Mouse (Mus musculus) intestine, postnatal 0 days (tissue): Measurements from ENCODE around the gene Dnajb3. TPM values are rescaled to one million over a fixed set of nuclear protein-coding genes. Genes with fewer than 3 reads are reported as not detected.
A peak's percentile ranks its signal among the peaks of the same experiment; 100 is the strongest.

Experiments used
- ATAC-seq: fragments of 200-750 bp; cut with Nextera tagmentation; 2 replicates; pipeline ENCODE4 v1.8.0; 2017; ENCODE audit warnings: mild to moderate bottlenecking, moderate TSS enrichment, moderate library complexity
- H3K27ac ChIP-seq: fragments of 300-500 bp; sonication (generic); 2 replicates; pipeline ENCODE4 v1.5.1; 2014; ENCODE audit warnings: mild to moderate bottlenecking, low read depth, low read length, moderate library complexity
- H3K27me3 ChIP-seq: fragments of 300-500 bp; sonication (generic); replicated peaks from 2 replicates; pipeline ENCODE4 v1.6.1; 2014; ENCODE audit warnings: low read length, mixed read lengths; ENCODE audit not compliant: control insufficient read depth, insufficient read depth
- H3K36me3 ChIP-seq: fragments of 300-500 bp; sonication (generic); 2 replicates; pipeline ENCODE4 v1.6.1; 2014; ENCODE audit warnings: mild to moderate bottlenecking, moderate library complexity; ENCODE audit not compliant: control insufficient read depth, insufficient read depth
- H3K4me1 ChIP-seq: fragments of 300-500 bp; sonication (generic); replicated peaks from 2 replicates; pipeline ENCODE4 v1.6.1; 2014; ENCODE audit warnings: antibody characterized with exemption, low read length, mixed read lengths; ENCODE audit not compliant: control insufficient read depth, insufficient read depth
- H3K4me2 ChIP-seq: fragments of 300-500 bp; sonication (generic); replicated peaks from 2 replicates; pipeline ENCODE4 v1.6.1; 2014; ENCODE audit warnings: low read depth, mild to moderate bottlenecking, moderate library complexity
- H3K4me3 ChIP-seq: fragments of 300-500 bp; sonication (generic); 2 replicates; pipeline ENCODE4 v1.5.1; 2014; ENCODE audit warnings: low read depth, low read length
- H3K9ac ChIP-seq: fragments of 300-500 bp; sonication (generic); 2 replicates; pipeline ENCODE4 v1.6.1; 2014; ENCODE audit warnings: mild to moderate bottlenecking, low read depth, low read length
- H3K9me3 ChIP-seq: fragments of 300-500 bp; sonication (generic); 2 replicates; pipeline ENCODE4 v1.6.1; 2016; ENCODE audit warnings: mixed run types; ENCODE audit not compliant: control insufficient read depth
- CTCF ChIP-seq: sonication (generic); IDR thresholded peaks from 2 replicates; pipeline ENCODE4 v1.5.1; 2016; ENCODE audit warnings: low read depth, mild to moderate bottlenecking, control low read depth, antibody characterized with exemption, moderate library complexity
- WGBS: fragments of 180-500 bp; shearing (Covaris S2); extraction: QIAGEN DNeasy Blood & Tissue Kit; methylation state at CpG from one replicate; pipeline ENCODE4 v1.1.7; 2014; 5-methylcytosine and 5-hydroxymethylcytosine counted together
- polyA plus RNA-seq: library from polyadenylated mRNA; unstranded; fragments of >200 nt; fragmentation: Nextera tagmentation; extraction: Ambion mirVana; gene quantifications from 2 replicates; pipeline ENCODE4 v1.2.1, GENCODE M21; 2015

Dnajb3 gene
- polyA plus RNA-seq, 1 experiment from 2014 or later = 11.5 TPM

DNA sequence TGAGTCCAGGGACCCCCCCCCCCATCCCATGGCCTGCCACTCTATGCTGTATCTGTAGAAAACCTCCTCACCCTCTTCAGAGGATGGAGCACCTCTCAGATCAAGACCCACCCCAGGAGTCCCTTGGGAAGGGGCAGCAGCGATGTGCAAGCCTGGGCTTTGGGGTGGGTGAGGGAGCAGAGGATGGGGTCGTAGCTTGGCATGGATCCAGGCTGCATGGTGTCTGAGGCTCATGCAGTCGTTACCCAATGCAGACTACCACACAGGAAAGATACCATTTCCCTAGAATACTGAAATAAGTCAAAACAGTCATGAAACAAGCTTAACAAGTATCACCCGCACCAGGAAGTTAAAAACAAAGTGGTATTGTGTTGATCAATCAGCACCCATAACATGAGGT lies 43.1 kb upstream of the Dnajb3 start:
- H3K27me3 ChIP-seq = no peaks in the 10 kb centered on the region
- no peaks in the 10 kb centered on the region for H3K4me1 ChIP-seq
- no peak overlapping the region for H3K9ac ChIP-seq
- H3K4me2 ChIP-seq = no peak overlapping the region
- WGBS = 64% methylated on average over 4 of the region's 4 CpGs
- no peak overlapping the region for H3K27ac ChIP-seq
- H3K9me3 ChIP-seq = peaks cover 43% of the 10 kb centered on the region
- no peaks in the 10 kb centered on the region for H3K36me3 ChIP-seq
- no peak for ATAC-seq
- TF ChIP-seq CTCF = no peak
- no peak overlapping the region for H3K4me3 ChIP-seq

DNA sequence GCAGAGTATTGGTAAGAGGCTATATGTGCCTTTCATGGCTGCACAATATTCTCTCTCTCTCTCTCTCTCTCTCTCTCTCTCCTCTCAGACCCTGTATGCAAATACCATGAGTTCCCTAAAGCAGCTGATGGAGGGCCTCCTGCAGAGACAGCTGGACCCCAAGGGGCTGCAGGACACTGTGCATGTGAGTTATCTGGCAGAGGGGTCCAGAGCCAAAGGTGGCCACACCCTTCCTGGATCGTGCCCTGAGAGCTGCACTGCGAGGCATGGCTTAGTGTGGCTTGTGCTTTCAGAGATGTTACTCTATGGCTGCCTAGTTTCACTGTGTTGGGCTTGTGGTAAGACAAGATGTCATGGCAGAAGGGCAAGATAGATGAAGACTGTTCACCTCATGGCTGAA lies 42.1 kb upstream of the Dnajb3 start:
- Histone ChIP-seq H3K27ac (no peak overlapping the region), H3K36me3 (no peaks in the 10 kb centered on the region), H3K9me3 (peaks cover 45% of the 10 kb centered on the region), H3K4me2 (no peak overlapping the region), H3K27me3 (no peaks in the 10 kb centered on the region), H3K4me3 (no peak overlapping the region), H3K4me1 (no peaks in the 10 kb centered on the region), H3K9ac (no peak overlapping the region)
- no peak for ATAC-seq
- 45% methylated on average over 2 of the region's 2 CpGs for WGBS
- TF ChIP-seq CTCF = no peak

DNA sequence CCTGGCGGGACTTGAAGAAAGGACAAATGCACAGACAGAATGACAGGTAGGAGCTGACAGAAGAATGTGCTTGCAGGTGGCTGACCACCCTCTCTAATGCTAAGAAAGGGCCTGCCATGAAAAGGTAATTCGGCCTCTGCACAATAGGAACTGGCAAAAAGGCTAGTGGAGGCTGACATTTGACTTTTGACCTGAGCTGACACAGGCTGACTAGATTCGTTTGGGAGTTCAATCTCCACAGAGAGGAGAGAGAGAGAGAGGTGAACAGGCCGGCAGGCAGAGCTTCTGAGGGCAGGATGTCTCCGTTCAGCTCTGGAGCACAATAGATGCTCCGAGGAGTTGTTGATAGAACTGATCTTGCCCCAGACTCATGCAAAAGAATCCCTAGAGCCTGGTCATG lies 40.8 kb upstream of the Dnajb3 start:
- Histone ChIP-seq H3K27me3 (no peaks in the 10 kb centered on the region), H3K36me3 (no peaks in the 10 kb centered on the region), H3K27ac (no peak overlapping the region), H3K4me3 (no peak overlapping the region), H3K4me2 (no peak overlapping the region), H3K4me1 (no peaks in the 10 kb centered on the region), H3K9ac (no peak overlapping the region), H3K9me3 (peaks cover 38% of the 10 kb centered on the region)
- no peak for ATAC-seq
- no peak for TF ChIP-seq CTCF
- WGBS = 49% methylated on average over 6 of the region's 6 CpGs

DNA sequence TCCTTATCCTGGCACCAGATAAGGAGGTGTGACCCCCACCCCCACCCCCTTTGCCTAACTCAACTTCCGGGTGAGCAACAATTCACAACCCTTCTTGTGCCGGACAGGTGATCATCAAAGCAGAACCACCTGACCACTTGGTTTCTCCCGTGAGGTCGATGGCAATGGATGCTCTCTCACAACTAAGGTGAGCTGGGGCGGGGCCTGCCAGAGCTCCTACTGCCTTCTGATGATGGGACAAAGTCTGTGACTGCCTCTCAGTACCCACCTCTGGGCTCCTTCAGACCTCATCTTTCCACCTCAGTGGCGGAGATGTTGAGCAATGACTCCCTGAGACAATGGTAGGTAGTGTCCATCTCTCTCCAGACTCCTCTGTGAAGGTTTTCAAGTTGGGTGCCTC lies 40.3 kb upstream of the Dnajb3 start:
- ATAC-seq = 0 out of 2 replicates have a peak, but pooled peaks have one; percentile 1
- TF ChIP-seq CTCF = no peak
- H3K4me2 ChIP-seq = no peak overlapping the region
- H3K4me3 ChIP-seq = no peak overlapping the region
- WGBS = 74% methylated on average over 6 of the region's 6 CpGs
- H3K9ac ChIP-seq = no peak overlapping the region
- peaks cover 35% of the 10 kb centered on the region for H3K9me3 ChIP-seq
- H3K27ac ChIP-seq = no peak overlapping the region
- H3K36me3 ChIP-seq = no peaks in the 10 kb centered on the region
- no peaks in the 10 kb centered on the region for H3K4me1 ChIP-seq
- no peaks in the 10 kb centered on the region for H3K27me3 ChIP-seq

DNA sequence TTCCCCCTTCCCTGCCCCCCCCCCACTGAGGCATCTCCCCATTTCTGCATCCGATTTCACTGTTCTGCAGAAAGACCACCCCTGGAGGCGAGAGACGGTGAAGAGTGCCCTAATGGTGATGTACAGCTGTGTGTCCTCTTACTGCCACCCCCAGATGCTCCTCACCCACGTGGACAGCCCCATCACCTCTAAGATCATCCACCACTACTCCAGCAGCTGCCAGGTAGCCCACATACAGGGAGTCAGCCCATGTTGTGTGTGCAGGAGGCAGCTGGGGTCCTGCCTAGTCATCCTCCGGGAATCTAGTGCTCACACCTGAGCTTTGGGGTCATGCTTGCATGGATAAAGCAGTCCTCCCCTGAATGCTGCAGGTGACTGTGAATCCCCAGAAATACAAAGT lies 38.3 kb upstream of the Dnajb3 start:
- H3K4me2 ChIP-seq = no peak overlapping the region
- ATAC-seq = no peak
- H3K4me3 ChIP-seq = no peak overlapping the region
- no peaks in the 10 kb centered on the region for H3K4me1 ChIP-seq
- 62% methylated on average over 5 of the region's 5 CpGs for WGBS
- no peaks in the 10 kb centered on the region for H3K27me3 ChIP-seq
- no peaks in the 10 kb centered on the region for H3K36me3 ChIP-seq
- TF ChIP-seq CTCF = no peak
- no peak overlapping the region for H3K9ac ChIP-seq
- H3K27ac ChIP-seq = no peak overlapping the region
- H3K9me3 ChIP-seq = peaks cover 32% of the 10 kb centered on the region

DNA sequence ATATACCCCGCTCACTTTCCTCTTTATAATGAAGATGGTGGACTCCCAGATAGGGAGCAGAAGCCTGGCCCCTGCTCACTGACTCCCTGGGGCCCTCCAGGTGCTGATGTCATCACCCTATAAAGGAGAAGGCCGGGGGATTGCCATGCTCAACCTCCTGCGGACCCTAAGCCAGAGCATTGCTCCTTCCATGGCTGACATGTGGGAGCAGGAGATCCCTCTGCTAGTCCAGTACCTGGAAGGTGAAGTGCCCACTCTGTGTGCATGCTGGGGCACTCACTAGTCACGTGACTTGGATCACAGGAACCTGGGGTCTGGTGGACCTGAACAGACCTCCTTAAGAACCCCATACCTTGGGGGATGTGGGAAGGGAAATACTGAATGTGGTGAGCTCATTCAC lies 35.0 kb upstream of the Dnajb3 start:
- Histone ChIP-seq H3K27ac (no peak overlapping the region), H3K9ac (no peak overlapping the region), H3K4me2 (no peak overlapping the region), H3K36me3 (no peaks in the 10 kb centered on the region), H3K27me3 (no peaks in the 10 kb centered on the region), H3K4me3 (no peak overlapping the region), H3K4me1 (no peaks in the 10 kb centered on the region), H3K9me3 (peaks cover 33% of the 10 kb centered on the region)
- no peak for TF ChIP-seq CTCF
- 68% methylated on average over 4 of the region's 4 CpGs for WGBS
- ATAC-seq = 0 out of 2 replicates have a peak, but pooled peaks have one; percentile 2

DNA sequence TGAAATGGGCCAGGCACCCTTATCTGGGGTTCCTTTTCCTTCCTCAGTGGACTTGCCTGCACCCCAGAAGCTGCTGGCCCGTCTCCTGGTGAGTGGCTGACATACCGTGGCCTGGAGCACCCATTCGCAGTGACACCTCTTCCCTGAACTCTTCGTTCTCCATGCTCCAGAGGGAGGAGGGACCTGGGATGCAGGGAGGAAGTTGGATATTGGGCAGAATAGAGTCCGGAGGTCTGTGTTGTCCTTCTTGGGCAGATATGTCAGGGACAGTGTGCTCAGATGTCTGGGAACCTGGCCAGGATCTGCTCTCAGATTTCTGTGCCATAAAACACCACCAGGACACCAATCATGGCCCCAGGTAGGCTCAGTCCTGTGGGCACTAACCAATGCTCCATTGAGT lies 34.5 kb upstream of the Dnajb3 start:
- peaks cover 34% of the 10 kb centered on the region for H3K9me3 ChIP-seq
- no peaks in the 10 kb centered on the region for H3K4me1 ChIP-seq
- no peaks in the 10 kb centered on the region for H3K36me3 ChIP-seq
- no peak for TF ChIP-seq CTCF
- ATAC-seq = no peak
- no peak overlapping the region for H3K4me3 ChIP-seq
- H3K27me3 ChIP-seq = no peaks in the 10 kb centered on the region
- H3K27ac ChIP-seq = no peak overlapping the region
- H3K4me2 ChIP-seq = no peak overlapping the region
- H3K9ac ChIP-seq = no peak overlapping the region
- 72% methylated on average over 5 of the region's 5 CpGs for WGBS
